Mouse (Mus musculus): Measurements from ENCODE around the gene Slc6a5. TPM values are rescaled to one million over a fixed set of nuclear protein-coding genes. Genes with fewer than 3 reads are reported as not detected.

Gene Slc6a5
- polyA plus RNA-seq, 1 experiment from 2014 or later = 16.6 TPM

DNA sequence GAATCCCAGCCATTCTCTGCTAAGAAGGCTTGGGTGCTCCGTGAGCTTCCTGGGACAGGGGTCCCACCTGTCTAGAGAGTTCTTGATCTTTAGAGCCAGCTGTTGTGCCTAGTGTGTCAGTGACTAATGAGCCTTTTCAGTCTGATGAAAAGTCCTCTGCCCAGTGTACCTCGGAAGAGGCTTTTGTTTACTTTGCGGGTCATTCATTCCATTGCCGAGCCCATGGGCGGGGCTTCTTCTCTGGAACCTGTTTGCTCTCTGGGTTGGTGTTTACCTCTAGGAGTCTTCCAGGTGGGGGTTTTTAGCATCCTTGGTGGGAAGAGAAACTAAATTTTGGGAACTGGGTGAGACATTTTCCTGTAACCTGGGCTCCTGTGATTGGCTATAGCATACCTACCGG, 74.8 kb downstream of the Slc6a5 start:
- Histone ChIP-seq H3K9ac (replicated peaks; ENCODE audit: low read depth, low read length) (no peak overlapping the region), H3K27ac (ENCODE audit: low read depth, low read length) (no peak overlapping the region), H3K27me3 (ENCODE audit: control insufficient read depth, insufficient read depth, low read length) (no peaks in the 10 kb centered on the region), H3K9me3 (ENCODE audit: control insufficient read depth, low read length) (no peaks in the 10 kb centered on the region), H3K4me1 (ENCODE audit: control insufficient read depth, insufficient read depth, low read length) (no peaks in the 10 kb centered on the region), H3K4me2 (ENCODE audit: low read depth, low read length) (no peak overlapping the region), H3K4me3 (ENCODE audit: low read depth, low read length) (no peak overlapping the region), H3K36me3 (ENCODE audit: control insufficient read depth, insufficient read depth, low read length) (no peaks in the 10 kb centered on the region)
- 28% methylated on average over 6 of the region's 6 CpGs for WGBS
- no peak for ATAC-seq (ENCODE audit: low read depth)

- H3K9me3 ChIP-seq (ENCODE audit: control insufficient read depth, low read length) = no peaks in the 10 kb centered on the region
- ATAC-seq (ENCODE audit: low read depth) = no peak
- WGBS = 91% methylated on average over 8 of the region's 8 CpGs
- H3K36me3 ChIP-seq (ENCODE audit: control insufficient read depth, insufficient read depth, low read length) = no peaks in the 10 kb centered on the region
- H3K9ac ChIP-seq (replicated peaks; ENCODE audit: low read depth, low read length) = no peak overlapping the region
- no peak overlapping the region for H3K27ac ChIP-seq (ENCODE audit: low read depth, low read length)
- no peak overlapping the region for H3K4me3 ChIP-seq (ENCODE audit: low read depth, low read length)
- no peaks in the 10 kb centered on the region for H3K4me1 ChIP-seq (ENCODE audit: control insufficient read depth, insufficient read depth, low read length)
- H3K4me2 ChIP-seq (ENCODE audit: low read depth, low read length) = no peak overlapping the region
- H3K27me3 ChIP-seq (ENCODE audit: control insufficient read depth, insufficient read depth, low read length) = no peaks in the 10 kb centered on the region
Observed at GRCm38 (mm10) chr7:49985947-49986346, 76.0 kb downstream of the Slc6a5 start.

DNA sequence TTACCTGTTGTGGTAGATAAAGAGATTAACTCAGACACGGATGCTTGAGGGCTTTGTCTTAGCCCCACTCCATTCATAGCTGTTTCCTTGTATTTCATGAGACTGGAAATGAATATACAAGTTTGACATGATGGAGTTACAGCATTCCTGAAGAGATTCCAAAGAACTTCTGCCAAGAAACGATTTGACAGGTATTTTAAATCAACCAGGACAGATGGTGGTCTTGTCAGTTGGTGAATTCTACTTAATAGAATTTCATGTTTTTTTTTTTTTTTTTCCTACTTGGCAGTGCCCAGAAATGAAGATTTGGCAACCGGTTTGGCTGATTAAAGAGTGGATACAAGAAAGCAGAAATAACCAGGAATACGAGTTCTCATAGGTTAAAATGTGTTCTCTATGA, 89.4 kb downstream of the Slc6a5 start:
- no peak overlapping the region for H3K4me2 ChIP-seq (ENCODE audit: low read depth, low read length)
- no peaks in the 10 kb centered on the region for H3K4me1 ChIP-seq (ENCODE audit: control insufficient read depth, insufficient read depth, low read length)
- WGBS = 81% methylated on average over 4 of the region's 4 CpGs
- H3K27me3 ChIP-seq (ENCODE audit: control insufficient read depth, insufficient read depth, low read length) = no peaks in the 10 kb centered on the region
- no peak overlapping the region for H3K9ac ChIP-seq (replicated peaks; ENCODE audit: low read depth, low read length)
- H3K27ac ChIP-seq (ENCODE audit: low read depth, low read length) = no peak overlapping the region
- H3K4me3 ChIP-seq (ENCODE audit: low read depth, low read length) = no peak overlapping the region
- H3K9me3 ChIP-seq (ENCODE audit: control insufficient read depth, low read length) = no peaks in the 10 kb centered on the region
- H3K36me3 ChIP-seq (ENCODE audit: control insufficient read depth, insufficient read depth, low read length) = no peaks in the 10 kb centered on the region
- no peak for ATAC-seq (ENCODE audit: low read depth)

DNA sequence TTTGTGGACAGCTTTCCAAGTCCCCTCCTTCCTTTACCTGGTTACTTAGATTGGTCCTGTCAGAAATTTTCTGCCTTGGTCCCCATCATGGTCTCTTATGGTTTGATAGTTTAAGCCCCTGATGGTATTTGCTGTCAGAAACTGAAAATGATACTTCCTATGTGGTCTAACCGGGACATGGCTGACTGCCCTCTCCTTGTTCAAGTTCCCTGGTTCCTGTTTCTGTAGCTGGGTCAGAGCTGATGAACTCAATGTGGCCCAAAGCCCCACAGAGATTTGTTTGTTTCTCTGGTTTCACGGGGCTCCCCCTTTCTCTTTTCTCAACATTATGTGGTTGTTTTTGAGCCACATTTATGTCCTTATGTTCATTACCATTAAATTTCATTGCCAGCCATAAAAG, 95.3 kb downstream of the Slc6a5 start:
- Histone ChIP-seq H3K9ac (replicated peaks; ENCODE audit: low read depth, low read length) (no peak overlapping the region), H3K27me3 (ENCODE audit: control insufficient read depth, insufficient read depth, low read length) (no peaks in the 10 kb centered on the region), H3K4me2 (ENCODE audit: low read depth, low read length) (no peak overlapping the region), H3K9me3 (ENCODE audit: control insufficient read depth, low read length) (no peaks in the 10 kb centered on the region), H3K4me1 (ENCODE audit: control insufficient read depth, insufficient read depth, low read length) (no peaks in the 10 kb centered on the region), H3K27ac (ENCODE audit: low read depth, low read length) (no peak overlapping the region), H3K36me3 (ENCODE audit: control insufficient read depth, insufficient read depth, low read length) (no peaks in the 10 kb centered on the region), H3K4me3 (ENCODE audit: low read depth, low read length) (no peak overlapping the region)
- ATAC-seq (ENCODE audit: low read depth) = no peak
- WGBS = 48% methylated on average over 2 of the region's 2 CpGs

Other genes with a start within 250 kb of the Slc6a5 start
- 2.7 and 3.8 TPM in 2 replicates for gene Htatip2, start 151.0 kb upstream of the Slc6a5 start, polyA plus RNA-seq (2014; fragmentation: Nextera tagmentation; extraction: Ambion mirVana)
- 53.2 and 56.3 TPM in 2 replicates for gene Prmt3, start 131.8 kb upstream of the Slc6a5 start, polyA plus RNA-seq (2014; fragmentation: Nextera tagmentation; extraction: Ambion mirVana)
- 40.5 and 51.3 TPM in 2 replicates for gene Nell1, start 64.7 kb downstream of the Slc6a5 start, polyA plus RNA-seq (2014; fragmentation: Nextera tagmentation; extraction: Ambion mirVana)